Mouse (Mus musculus) kidney, adult 18-20 months (tissue): Measurements from ENCODE around the gene Hcn3.
"Not testable (repeated sequence)": the region's sequence is repeated elsewhere in the genome, so short reads cannot be mapped to it uniquely, and the experiment has no call there.

Source experiments
- DNase-seq: peaks from one replicate; pipeline ENCODE4 v3.0.0; 2021

The Hcn3 gene

DNA sequence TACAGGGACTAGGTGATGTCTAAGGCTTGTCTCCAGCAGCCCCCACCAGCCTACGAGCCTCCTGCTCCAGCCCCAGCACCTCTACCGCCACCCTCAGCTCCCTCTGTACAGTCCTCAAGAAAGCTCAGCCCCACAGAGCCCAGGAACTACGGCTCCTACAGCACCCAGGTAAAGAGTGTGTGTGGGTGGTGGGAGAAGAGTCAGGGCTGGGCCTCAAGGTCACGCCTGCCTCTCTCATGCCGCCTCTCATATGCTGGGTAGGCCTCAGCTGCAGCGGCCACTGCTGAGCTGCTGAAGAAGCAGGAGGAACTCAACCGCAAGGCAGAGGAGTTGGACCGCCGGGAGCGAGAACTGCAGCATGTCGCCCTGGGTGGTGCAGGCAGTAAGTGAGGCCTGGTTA is 19.1 kb upstream of the Hcn3 start:
- DNase-seq: no peak

DNA sequence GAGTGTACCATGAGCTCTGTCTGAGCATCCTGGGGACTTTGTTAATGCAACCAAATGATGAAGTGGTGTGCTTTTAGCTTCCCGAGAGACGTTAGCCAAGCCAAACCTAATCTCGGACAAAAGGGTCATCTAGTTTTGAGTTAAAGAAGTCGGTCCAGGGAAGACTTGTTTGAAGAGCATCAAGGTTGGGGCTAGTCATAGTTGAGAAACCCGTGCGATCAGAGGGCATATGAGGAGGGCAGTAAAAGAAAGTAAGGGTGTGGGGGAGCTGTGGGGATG is 18.1 kb upstream of the Hcn3 start:
- DNase-seq: no peak

DNA sequence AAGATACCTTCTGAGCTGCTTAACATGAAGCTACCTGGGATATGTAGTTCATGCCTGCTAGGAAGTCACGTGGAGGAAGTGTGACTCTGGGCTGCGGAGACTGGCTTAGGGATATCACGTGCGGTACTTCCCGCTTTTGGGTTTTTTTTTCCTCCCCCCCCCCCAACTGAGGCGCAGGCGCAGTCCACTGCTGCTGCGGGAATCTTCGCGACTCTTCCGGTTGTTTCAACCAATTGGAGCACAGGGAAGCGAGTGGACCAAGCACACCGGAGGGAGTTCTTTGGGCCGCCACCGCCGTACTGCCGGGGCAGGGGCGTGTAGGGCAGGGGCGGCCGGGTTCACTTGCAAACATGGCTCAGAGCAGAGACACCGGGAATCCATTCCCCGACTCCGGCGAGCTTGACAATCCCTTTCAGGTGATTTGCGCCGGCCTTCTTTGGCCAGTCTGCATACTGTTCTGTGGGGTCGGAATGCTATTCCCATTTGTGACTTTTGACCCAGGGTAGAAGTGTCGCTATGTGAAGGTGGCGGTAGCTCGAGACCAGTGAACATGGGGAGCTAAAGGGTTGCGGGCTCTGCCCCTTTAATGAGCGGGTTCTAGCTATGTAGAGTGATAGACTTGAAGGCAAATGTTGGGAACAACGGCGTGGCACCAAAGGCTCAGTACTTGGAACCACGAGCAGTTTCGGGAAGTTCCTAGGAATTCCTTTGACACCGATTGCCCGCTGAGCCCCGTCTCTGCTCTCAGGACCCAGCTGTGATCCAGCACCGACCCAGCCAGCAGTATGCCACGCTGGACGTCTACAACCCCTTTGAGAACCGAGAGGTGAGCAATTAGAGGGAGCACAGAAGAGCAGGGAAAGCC is 17.5 kb upstream of the Hcn3 start, which contains the start of gene Scamp3:
Gene Scamp3 (plus strand): TSS at position 232 of the 865 bp plus-strand sequence.
- peak; percentile 84 for DNase-seq

DNA sequence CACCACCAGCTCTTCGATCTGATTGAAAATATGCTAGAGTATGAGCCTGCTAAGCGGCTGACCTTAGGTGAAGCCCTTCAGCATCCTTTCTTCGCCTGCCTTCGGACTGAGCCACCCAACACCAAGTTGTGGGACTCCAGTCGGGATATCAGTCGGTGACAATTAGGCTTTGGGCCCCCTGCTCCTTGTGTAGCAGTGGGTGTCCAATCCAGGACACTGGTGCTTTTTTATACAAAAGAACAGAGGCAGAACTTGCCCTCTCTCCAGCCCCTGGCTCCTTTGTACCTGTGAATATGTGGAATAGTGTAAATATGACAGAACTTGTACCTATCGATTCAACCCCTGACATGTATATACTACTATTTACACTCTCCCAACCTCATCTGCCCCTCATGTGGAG is 16.4 kb upstream of the Hcn3 start:
- no peak for DNase-seq

DNA sequence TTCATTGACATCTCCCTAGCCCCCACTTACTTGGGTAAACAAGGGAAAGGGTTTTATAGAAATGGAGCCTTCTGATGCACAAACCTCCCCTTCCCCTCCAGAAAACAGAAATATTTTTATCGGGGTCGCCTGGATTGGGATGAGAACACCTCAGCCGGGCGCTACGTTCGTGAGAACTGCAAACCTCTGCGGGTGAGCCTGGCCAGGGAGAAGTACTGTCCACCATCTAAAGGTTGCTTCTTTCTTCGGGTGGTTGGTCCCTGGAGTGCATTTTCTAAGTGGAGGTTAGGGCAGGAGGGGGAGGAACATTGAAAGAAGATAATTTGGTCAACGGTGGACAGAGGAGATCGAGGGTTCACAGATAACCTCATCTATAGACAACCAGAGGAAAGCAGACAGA is 15.5 kb upstream of the Hcn3 start:
- DNase-seq: no peak

DNA sequence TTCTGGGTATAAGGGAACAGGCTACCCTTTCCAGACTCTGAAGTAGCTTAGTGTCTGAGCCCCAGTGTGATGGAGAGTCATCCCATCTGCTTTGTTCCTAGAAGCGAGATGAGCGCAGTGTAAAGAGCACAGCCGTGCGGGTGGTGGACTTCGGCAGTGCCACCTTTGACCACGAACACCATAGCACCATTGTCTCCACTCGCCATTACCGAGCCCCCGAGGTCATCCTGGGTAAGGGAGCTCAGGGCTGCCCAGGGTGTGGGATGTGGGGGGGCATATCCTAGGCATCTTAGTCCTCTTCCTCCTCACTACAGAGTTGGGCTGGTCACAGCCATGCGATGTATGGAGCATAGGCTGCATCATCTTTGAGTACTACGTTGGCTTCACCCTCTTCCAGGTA is 14.8 kb upstream of the Hcn3 start:
- no peak for DNase-seq

DNA sequence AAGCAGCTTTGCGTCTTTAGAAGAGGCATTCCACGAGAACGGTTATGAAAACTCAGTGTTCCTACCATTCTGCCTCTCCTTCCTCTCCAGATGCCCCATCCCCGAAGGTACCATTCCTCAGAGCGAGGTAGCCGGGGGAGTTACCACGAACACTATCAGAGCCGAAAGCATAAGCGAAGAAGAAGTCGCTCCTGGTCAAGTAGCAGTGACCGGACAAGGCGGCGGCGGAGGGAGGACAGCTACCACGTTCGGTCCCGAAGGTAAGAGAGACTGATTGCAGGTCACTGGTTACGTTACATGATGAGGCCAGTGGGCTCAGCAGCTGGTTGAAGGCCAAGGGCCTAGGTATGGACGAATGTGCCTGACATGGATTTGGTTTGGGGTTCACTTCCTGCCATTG is 6.9 kb upstream of the Hcn3 start:
- DNase-seq: no peak

DNA sequence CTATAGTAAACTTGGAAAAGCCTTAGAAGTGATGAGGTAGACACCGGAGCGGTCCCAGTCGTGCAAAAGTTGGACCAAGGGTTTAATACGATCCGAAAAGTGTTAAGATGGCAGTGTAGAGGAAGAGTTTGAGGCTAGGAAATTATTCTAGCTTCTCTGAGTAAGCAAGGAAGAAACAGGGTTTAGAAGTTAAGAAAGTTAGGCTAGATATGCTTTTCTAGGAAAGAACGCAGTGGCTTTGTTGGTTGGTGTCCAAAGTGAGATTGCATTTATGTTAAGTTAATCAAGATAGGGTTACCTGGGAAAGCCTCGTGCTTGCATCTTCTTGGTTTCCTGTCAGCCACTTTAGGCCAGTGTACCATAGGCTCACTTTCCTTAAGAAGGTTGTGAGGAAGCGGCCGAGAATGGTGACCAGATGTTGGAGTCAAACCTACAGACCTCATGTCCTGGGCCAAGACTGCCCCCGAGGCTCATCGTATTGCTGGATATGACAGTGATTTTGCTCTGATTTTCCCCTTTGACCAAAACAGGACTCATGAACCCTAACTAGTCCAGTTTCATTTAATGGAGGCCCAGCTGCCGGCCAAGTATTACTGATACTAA is 5.4 kb upstream of the Hcn3 start:
- no peak for DNase-seq

DNA sequence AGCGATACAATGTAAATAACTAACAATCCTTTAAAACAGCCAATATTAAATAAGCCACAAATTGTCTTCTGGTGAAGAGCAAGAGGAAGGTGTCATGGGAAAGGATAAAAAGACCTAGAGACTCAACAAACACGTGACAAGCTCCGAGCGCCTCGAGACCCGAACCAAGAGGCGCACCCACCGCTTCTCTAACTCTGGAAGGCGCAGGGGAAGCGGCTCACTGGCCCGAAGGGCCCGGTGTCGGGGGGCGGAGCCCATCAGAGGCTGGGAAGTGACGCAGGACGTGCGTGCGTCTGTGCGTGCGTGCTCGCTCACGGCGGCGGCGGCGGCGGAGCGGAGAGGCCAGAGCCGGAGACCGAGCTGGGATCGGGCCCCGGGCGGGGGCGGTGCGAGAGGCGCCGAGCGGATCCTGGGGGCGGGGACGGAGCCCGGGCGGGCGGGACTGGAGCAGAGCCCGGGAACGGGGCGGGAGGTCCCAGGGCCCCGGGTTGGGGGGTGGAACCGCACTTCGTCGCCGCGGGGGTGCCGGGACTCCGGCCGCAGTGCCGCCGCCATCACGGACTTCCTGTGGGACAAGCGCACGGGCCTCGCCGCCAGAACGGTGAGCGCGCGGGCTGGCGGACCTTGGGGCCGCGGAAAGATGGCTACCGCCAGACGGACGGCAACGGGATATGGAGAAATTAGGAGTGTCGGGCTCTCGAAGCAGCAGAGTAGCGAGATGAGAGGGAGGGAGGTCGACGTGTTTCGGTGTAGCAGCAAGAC is 4.7 kb upstream of the Hcn3 start, which contains the start of gene Clk2:
Gene Clk2 (plus strand): TSS at position 290 of the 762 bp plus-strand sequence.
- DNase-seq: peak; percentile 94

DNA sequence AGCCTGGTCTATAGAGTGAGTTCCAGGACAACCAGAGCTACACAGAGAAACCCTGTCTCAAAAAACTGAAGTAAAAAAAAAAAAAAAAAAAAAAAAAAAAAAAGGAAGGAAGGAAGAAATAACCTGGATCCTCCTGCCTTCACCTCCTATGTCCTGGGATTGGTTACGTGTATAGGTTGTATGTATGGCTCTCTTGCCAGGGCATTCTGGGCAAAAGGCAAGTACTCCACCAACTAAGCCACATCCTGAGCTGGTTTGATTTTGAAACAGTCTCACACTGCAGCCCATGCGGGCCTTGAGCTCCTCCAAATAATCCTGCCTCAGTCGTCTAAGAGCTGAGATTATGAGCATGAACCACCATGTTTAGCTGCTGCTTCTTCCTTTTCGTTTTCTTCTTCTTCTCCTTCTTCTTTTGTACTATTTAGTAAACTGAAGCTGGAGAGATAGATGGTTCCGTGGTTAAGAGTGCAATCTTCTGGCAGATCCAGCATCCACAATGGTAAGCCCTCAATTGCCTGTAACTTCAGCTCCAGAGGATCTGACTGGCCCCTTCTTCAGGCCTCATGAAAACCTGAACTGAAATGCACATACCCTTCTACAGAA is 3.7 kb upstream of the Hcn3 start:
- DNase-seq: no peak

DNA sequence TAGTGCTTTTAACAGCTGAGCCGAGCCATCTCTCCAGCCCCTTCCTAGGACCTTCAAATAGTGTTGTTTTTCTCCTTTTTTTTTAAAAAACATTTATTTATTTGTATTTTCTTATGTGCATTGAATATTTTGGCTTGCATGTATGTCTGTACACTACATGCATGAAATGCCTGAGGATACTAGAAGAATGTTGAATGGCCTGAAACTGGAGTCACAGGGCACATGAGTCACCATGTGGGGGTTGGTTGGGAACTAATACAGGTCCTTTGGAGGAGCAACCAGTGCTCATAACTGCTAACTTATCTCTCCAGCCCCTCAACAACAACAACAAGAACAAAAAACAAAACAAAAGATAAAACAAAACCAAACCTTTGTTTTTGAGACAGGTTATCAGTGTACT is 3.1 kb upstream of the Hcn3 start:
- DNase-seq: no peak

DNA sequence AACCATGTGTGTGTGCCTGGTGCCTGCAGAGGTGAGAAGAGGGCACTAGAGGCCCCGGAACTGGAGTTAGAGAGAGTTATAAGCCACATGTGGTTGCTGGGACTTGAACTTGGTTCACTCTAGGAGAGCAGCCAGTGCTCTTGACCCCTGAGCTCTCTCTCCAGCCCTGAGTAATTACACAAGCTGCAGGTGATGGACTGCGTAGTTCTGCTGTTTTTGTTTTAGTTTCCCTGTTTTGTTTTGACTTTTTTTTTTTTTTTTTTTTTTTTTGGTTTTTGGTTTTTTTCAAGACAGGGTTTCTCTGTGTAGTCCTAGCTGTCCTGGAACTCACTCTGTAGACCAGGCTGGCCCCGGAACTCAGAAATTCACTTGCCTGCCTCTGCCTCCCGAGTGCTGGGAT is 1.8 kb upstream of the Hcn3 start:
- DNase-seq: no peak

DNA sequence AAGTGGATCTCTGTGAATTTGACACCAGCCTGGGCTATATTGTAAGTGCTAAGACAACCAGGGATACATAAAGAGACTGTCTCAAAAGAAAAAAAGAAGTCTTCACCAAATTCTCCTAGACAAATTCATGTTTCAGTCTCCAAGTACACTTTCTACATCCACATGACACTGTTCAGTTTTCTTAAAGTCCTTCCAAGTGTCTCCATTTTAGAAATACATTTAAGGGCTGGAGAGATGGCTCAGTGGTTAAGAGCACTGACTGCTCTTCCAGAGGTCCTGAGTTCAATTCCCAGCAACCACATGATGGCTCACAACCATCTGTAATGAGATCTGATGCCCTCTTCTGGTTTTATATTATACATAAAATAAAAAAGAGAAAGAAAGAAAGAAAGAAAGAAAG is 1.2 kb upstream of the Hcn3 start:
- not testable (repeated sequence) for DNase-seq

DNA sequence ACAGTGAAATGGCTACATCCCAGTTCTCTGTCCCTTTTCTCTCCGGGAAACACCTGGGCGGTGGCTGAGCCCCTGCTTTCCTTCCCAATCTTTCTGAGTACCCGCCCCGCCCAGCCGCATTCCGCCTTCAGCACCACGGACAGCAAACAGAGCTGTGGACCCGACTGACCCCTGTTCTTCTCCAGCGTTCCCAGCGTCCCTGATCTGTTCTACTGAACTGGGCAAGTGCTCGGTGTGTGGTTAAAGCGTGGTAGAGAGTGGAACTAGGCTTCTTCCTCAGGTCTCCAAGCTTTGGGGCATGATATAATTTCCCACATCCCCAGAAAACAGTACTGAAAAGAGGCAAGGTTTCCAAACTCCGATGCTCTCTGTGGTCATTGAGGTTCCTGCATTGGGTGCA is 785 bp downstream of the Hcn3 start:
- peak; percentile 77 for DNase-seq

DNA sequence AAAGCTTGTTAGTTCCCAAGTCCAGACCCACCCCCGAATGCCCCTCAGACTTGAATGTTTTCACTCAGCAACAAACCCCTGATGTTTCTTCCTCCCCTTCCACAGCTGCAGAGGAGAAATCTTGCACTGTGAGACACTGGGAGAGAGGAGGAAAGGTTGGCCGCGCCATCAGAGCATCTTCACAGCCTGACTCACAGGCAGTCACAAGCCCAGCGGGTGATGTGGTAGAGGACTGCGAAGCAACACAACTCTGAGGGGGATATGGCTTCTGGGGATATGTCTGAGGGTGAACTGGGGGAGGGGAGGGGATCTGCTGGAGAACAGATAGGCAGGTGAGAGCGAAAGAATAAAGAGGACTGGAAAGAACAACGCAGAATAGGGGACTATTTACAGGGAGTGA is 1.3 kb downstream of the Hcn3 start:
- DNase-seq: no peak

DNA sequence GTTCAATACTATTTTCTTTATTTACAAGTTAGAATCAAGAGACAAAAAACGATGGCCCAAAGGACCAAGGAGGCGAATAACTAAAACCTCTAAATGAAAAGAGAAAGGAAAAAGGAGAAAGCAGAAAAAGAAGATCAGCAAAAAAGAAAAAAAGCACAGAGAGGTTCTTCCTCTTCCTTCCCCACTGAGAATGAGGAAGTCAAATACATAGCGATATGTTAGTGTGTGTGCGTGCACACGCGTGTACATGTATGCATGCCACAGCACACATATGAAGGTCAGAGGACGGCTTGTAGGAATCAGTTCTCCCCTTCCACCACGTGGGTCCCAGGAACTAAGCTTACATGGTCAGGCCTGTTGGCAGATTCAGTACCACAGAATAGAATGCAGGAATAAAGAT is 3.0 kb downstream of the Hcn3 start:
- no peak for DNase-seq

DNA sequence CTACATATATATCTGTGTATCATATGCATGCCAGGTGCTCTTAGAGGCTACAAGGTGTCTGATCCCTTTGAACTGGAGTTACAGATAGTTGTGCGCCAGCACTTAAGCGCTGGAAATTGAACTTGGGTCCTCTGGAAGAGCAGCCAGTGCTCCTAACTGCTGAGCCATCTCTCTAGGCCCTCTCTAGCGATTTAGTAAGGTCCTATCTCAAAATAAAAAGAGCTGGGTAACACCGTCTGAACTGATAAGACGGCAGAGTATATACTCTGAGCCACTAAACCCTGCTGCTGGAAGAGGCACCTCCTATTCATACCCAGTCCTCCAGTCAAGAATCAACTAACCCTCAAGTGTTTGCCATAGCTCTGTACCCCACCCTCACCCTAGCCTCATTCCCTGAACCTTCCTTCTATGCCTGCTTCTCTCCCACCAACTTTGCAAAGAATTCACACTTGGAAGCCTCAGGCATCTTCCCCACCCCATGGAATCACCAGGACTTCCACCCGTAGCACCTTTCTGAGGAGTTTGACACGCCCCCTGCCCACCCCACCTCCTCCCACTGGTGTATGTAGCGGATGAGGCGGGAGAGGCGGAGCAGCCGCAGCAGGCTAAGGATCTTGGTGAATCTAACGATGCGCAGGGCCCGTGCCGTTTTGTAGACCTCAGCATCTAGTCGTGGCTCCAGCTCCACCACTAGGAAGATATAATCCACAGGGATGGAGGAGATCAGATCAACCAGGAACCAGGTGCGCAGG is 7.7 kb downstream of the Hcn3 start:
- DNase-seq: no peak

DNA sequence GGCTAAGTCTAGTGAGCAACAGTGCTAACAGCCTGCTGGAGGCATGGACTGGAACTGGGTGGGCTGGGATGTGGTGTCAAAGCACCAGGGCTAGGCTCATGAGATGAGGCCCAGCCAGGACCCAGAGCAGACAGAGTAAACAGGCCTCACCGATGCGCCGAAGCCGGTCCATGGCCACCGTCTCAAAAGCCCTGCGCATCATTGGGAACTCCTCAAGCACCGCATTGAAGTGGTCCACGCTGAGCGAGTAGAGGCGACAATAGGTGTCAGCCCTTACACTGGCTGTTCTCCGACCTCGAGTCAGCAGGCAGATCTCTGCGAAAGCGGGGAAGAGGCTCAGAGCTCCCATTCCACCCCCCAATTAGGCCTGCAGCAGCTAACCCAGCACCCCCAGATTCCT is 11.4 kb downstream of the Hcn3 start:
- DNase-seq: no peak

DNA sequence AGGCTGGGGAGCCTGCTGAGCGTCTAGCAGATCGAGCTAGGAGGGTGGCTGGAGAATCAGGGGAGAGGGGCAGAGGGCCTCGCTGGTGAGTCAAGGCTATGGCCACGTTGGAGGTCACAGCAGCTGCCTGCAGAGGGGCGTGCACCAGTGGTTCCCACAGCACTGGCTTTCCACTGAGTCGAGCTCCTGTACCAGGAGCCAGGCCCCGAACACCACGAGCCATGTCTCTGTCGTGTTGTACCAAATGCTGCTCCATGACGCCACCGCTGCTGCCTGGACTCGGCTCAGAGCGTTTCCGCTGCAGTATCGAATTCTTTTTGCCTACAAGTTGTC is 12.1 kb downstream of the Hcn3 start:
- no peak for DNase-seq

DNA sequence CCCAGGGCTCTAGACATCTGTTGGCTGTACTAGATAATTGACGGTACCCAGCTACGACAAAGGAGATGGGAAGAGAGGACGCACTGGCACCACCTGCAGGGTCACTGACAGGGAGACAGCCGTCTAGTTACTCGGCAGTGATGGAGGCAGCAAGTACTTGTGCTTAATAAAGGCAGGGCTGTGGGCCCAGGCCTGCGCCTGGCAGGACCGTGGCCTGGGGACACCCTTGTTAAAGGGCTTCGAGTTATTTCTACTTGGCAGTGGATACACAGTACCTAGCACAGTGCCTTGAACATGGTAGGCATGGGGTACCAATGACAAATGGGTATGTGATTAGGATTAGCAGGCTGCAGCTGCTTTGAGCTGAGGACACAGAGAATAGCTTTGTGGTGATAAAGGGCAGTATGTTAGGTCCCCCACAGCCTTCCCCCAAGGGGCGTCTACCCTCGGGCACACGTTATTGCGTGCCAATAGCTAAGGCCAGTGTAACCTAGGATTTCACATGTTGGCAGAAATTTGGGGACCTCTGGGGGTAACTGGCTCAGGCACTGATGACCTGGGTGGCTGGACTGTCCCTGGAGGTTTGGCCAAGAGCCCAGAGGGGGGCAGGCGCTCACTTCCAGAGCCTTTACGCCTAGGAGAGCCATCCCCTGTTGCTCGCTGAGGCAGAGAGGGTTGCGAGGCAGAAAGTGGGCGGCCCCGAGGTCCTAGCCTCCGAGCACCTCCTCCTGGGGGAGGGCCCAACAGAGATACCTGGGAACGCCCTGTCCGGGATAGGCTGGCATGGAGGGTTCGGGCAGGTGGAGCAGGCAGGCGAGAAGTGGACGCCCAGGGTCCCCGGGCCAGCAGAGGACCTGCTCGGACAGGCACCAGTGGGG is 12.7 kb downstream of the Hcn3 start:
- DNase-seq: peak; percentile 72

DNA sequence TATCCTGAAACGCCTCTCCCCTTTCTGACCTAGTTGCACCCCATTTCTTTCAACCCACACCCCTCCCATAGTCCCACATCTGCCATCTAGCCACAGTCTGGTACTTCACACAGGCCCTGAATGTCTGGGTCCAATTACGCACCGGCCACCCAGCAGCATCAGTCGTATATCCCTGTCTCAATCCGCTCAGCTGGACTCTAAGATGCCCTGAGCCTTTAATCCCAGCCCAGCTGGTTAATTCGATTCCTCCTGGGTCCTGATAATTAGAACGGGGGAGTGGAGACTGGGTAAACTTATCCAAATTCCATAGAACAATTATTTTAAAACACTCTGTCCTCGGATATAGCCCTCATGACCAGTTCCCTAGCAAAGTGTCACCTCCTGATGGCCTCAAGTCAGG is 14.4 kb downstream of the Hcn3 start:
- no peak for DNase-seq

DNA sequence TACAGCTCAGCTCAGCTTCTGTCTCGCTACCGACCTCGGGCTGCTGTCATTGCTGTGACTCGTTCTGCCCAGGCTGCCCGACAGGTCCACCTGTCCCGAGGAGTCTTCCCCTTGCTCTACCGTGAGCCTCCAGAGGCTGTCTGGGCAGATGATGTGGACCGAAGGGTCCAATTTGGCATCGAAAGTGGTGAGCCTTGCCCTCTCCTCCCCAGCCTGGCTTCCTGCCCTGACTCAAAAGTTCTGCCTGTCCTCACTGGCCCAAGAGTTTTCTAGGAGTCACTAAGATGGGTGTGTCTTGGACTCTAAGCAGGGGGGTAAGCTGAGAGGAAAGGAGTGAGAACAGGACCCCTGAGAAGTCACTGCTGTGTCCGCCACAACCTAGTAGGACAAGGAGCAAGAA is 15.2 kb downstream of the Hcn3 start:
- DNase-seq: peak; percentile 46
